Mouse (Mus musculus) stomach, embryonic 16.5 days (tissue): ENCODE measurements around the gene Tent2. TPM values are rescaled to one million over a fixed set of nuclear protein-coding genes. Genes with fewer than 3 reads are reported as not detected.

Source experiments
- ATAC-seq: fragments of 200-750 bp; cut with Nextera tagmentation; 2 replicates; pipeline ENCODE4 v1.8.0; 2017; ENCODE audit warnings: moderate number of reproducible peaks, moderate TSS enrichment; ENCODE audit not compliant: insufficient read depth, low FRiP score
- H3K27ac ChIP-seq: fragments of 300-500 bp; sonication (generic); 2 replicates; pipeline ENCODE4 v1.5.1; 2014; ENCODE audit warnings: low read length
- H3K27me3 ChIP-seq: fragments of 300-500 bp; sonication (generic); 2 replicates; pipeline ENCODE4 v1.6.1; 2014; ENCODE audit warnings: low read length, control low read depth, mixed read lengths; ENCODE audit not compliant: control insufficient read depth, insufficient read depth
- H3K36me3 ChIP-seq: fragments of 300-500 bp; sonication (generic); 2 replicates; pipeline ENCODE4 v1.6.1; 2014; ENCODE audit warnings: low read length; ENCODE audit not compliant: control insufficient read depth, insufficient read depth
- H3K4me1 ChIP-seq: fragments of 300-500 bp; sonication (generic); 2 replicates; pipeline ENCODE4 v1.6.1; 2014; ENCODE audit warnings: low read length, control low read depth, mixed read lengths; ENCODE audit not compliant: control insufficient read depth, insufficient read depth
- H3K4me2 ChIP-seq: fragments of 300-500 bp; sonication (generic); 2 replicates; pipeline ENCODE4 v1.6.1; 2014; ENCODE audit warnings: low read depth, low read length, mixed read lengths
- H3K4me3 ChIP-seq: fragments of 300-500 bp; sonication (generic); replicated peaks from 2 replicates; pipeline ENCODE4 v1.5.1; 2014; ENCODE audit warnings: mild to moderate bottlenecking, low read length
- H3K9ac ChIP-seq: fragments of 300-500 bp; sonication (generic); 2 replicates; pipeline ENCODE4 v1.6.1; 2014; ENCODE audit warnings: low read length
- H3K9me3 ChIP-seq: fragments of 300-500 bp; sonication (generic); replicated peaks from 2 replicates; pipeline ENCODE4 v1.6.1; 2016; ENCODE audit warnings: low read length, control low read depth; ENCODE audit not compliant: control insufficient read depth
- WGBS: fragments of 180-500 bp; shearing (Covaris S2); extraction: QIAGEN DNeasy Blood & Tissue Kit; methylation state at CpG from one replicate; pipeline ENCODE4 v1.1.7; 2014; 5-methylcytosine and 5-hydroxymethylcytosine counted together
- polyA plus RNA-seq: library from polyadenylated mRNA; unstranded; fragments of >200 nt; fragmentation: Nextera tagmentation; extraction: Ambion mirVana; gene quantifications from 2 replicates; pipeline ENCODE4 v1.2.1, GENCODE M21; 2015

The Tent2 gene
- 46.9 and 48.6 TPM in 2 replicates for polyA plus RNA-seq

DNA sequence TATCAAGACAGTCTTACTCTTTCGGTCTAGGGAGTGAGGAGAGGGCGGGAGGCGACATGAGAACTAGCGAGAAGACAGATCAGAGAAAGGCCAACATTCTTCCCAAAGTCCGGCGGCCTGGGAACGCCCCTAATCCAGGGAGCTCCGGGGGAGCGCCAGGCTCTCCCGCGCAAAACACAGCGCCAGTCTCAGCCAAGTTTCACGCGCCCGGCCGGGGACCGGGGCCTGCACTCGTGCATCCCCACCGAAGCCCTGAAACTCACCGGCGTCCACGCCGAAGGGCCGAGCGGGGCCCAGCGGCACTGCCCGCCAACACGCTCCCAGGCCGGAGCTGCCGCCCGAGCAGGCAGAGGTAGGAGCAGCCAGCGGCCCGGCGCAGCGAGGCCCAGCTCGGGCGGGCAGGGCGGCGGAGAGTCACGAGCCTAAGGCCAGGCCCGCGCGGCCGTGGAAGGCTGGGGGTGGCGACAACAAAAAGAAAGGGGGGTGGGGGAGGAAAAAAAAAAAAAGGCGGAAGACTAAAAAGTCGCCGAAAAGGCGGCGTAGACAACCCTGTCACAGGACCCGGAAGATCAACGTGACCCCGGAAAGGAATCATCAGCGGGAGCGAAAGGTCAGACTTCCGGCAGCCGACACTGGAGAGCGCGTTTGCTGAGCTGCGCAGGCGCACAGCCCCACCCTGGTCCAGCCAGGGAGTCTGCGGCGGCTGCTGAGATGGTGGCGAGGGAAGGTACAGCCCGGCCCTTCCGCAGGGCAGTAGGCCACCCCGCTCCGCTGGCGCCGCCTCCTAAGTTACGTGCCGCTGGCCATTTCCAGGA is at the start of gene Tent2:
Gene Tent2, minus strand, starts transcription at position 555 of the 815 bp plus-strand sequence.
- Histone ChIP-seq H3K9me3 (no peaks in the 10 kb centered on the region), H3K27ac (peak within 1 kb of the TSS; percentile 98), H3K9ac (peak within 1 kb of the TSS; percentile 99), H3K4me1 (peaks cover 13% of the 10 kb centered on the region), H3K27me3 (no peaks in the 10 kb centered on the region), H3K36me3 (no peaks in the 10 kb centered on the region), H3K4me3 (peak within 1 kb of the TSS; percentile 96), H3K4me2 (peak within 1 kb of the TSS; percentile 90)
- peak; percentile 99 for ATAC-seq
- under 1% methylated on average over 72 of the region's 72 CpGs for WGBS

DNA sequence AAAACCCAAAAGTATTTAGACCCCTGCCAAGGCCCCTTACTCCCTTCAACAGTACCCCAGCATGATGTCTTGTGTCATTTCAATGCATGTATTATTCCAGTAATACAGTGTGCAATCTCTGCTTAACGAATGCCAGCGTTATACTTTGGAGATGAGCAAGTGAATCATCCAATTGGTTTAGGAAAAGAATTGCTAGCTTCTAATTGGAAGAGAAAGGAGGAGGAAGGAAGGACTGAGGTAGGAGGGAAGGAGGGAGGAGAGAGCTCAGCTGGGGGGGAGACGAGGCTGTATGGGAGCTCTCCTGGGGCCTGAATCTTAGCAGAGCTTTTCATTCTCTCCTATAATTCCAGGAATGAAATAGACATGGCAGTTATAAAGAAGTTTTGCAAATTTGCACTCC is 49.0 kb upstream of the Tent2 start:
- Histone ChIP-seq H3K4me3 (no peak overlapping the region), H3K9ac (no peak overlapping the region), H3K27me3 (no peaks in the 10 kb centered on the region; the same call in 1 of the 2 replicates), H3K36me3 (no peaks in the 10 kb centered on the region), H3K9me3 (no peaks in the 10 kb centered on the region), H3K27ac (no peak overlapping the region), H3K4me1 (no peaks in the 10 kb centered on the region), H3K4me2 (no peak overlapping the region)
- 85% methylated on average over 3 of the region's 3 CpGs for WGBS
- no peak for ATAC-seq

- no peaks in the 10 kb centered on the region; the same call in 1 of the 2 replicates for H3K27me3 ChIP-seq
- no peak for ATAC-seq
- H3K4me2 ChIP-seq = no peak overlapping the region
- no peaks in the 10 kb centered on the region for H3K9me3 ChIP-seq
- no peak overlapping the region for H3K4me3 ChIP-seq
- no peak overlapping the region for H3K9ac ChIP-seq
- no peaks in the 10 kb centered on the region for H3K4me1 ChIP-seq
- H3K27ac ChIP-seq = no peak overlapping the region
- WGBS = 28% methylated on average over 7 of the region's 7 CpGs
- no peaks in the 10 kb centered on the region for H3K36me3 ChIP-seq
Measured at GRCm38 (mm10) chr13:93239561-93239960, 47.4 kb upstream of the Tent2 start.

GRCm38 (mm10) chr13:93239134-93239533 is 46.9 kb upstream of the Tent2 start:
- ATAC-seq = no peak
- Histone ChIP-seq H3K27me3 (no peaks in the 10 kb centered on the region; the same call in 1 of the 2 replicates), H3K4me1 (no peaks in the 10 kb centered on the region), H3K27ac (no peak overlapping the region), H3K36me3 (no peaks in the 10 kb centered on the region), H3K9ac (no peak overlapping the region), H3K4me3 (no peak overlapping the region), H3K9me3 (no peaks in the 10 kb centered on the region), H3K4me2 (no peak overlapping the region)
- 50% methylated on average over 9 of the region's 9 CpGs for WGBS

DNA sequence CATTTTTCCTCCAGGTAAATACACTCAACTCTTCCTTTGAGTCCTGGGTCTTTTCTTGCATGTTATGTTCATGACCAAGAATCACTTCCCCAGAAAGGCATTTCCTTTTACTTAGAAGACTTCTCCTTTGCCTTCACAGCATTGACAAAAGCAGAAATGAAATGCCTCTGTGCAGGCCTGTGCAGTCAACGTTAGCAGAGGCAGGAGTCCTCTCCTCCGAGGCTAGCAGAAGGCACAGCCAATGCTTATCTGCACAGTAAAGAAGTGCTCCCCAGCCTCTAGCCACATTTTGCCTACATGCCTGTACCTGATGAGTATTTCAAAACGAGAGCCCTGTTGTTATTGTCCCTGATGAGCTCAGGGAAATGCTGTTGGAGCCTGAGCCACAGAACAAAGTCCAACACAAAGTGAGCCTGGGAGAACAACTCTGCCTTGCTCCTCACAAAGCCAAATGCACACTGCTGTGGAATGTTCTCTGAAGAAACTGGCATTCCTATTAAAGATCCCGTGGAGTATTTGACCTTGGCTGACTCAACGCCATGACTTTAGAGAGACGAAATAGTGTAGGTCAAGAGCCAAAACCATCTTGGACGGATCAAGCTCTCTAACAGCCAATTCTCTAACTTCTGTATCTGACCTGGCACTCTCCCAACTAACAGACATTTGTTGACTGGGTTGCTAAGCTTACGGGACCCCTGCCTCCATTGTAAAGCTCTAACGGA is 45.7 kb upstream of the Tent2 start:
- H3K9ac ChIP-seq = no peak overlapping the region

DNA sequence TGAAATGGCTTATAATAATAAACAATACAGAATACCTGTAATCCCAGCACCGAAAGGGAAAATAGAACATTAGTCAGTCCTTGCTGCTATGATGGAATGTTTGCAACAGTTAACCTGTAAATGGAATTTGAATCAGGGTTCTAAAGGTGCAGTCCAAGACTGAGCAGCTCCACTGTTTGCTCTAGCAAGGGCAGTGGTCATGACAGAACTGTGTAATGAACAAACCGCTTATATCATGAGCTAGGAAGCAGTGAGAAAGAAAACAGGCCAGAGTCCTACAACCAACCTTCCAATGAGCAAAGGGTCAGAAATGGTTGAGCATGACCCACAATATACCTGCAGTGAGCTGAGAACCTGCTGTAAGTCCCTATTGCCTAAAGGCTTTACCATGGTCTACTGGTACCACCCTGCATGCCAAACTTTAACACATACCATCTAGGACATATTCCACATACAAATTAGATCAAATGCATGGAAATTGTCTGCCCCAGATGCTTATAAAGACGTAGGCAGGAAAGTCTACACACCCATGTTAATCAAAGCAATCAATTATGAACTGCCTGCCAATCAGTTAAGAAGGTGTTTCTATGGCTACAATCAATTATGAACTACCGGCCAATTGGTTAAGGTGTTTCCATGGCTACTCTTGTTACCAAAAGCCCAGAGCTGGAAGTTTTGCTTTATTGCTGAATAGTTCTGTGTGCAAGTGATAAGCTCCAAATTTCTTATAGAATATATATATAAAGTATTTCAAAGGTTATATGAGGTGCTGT is 42.3 kb upstream of the Tent2 start:
- Histone ChIP-seq H3K36me3 (no peaks in the 10 kb centered on the region), H3K27ac (no peak overlapping the region), H3K9me3 (no peaks in the 10 kb centered on the region), H3K4me2 (no peak overlapping the region), H3K4me3 (no peak overlapping the region), H3K4me1 (no peaks in the 10 kb centered on the region), H3K27me3 (no peaks in the 10 kb centered on the region), H3K9ac (no peak overlapping the region)
- WGBS = 79% methylated on average over 4 of the region's 4 CpGs
- ATAC-seq = no peak

More for the DNA sequence above, 45.7 kb upstream of the Tent2 start:
- no peak overlapping the region for H3K4me2 ChIP-seq
- no peaks in the 10 kb centered on the region for H3K36me3 ChIP-seq
- no peaks in the 10 kb centered on the region for H3K9me3 ChIP-seq
- no peak overlapping the region for H3K4me3 ChIP-seq
- ATAC-seq = peak; percentile 60
- no peaks in the 10 kb centered on the region for H3K4me1 ChIP-seq
- H3K27ac ChIP-seq = no peak overlapping the region
- 52% methylated on average over 9 of the region's 9 CpGs for WGBS
- H3K27me3 ChIP-seq = no peaks in the 10 kb centered on the region; the same call in 1 of the 2 replicates

- 70% methylated on average over 7 of the region's 7 CpGs for WGBS
- Histone ChIP-seq H3K36me3 (no peaks in the 10 kb centered on the region), H3K4me2 (no peak overlapping the region), H3K4me3 (no peak overlapping the region), H3K9me3 (no peaks in the 10 kb centered on the region), H3K27me3 (no peaks in the 10 kb centered on the region), H3K27ac (no peak overlapping the region), H3K4me1 (no peaks in the 10 kb centered on the region), H3K9ac (no peak overlapping the region)
- ATAC-seq = no peak
Measured at GRCm38 (mm10) chr13:93232335-93232734, 40.1 kb upstream of the Tent2 start.

DNA sequence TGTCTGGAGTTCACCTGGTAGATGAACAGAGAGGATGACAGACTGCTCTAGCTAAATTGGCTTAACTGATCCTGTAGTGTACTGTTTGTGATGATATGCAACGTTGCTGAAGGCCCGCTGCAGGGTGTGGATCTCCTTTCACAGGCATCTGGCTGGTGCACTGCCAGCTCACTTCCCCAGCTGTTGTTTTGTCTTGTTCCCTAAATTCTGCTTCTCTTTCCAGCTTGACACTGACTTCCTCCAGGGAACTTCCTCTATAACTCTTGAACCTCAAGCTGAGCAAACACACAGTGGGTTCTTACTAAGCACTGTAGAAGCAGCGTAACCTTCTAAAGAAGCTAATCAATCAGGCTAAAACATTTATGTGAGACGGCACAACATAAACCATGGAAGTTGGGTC is 38.8 kb upstream of the Tent2 start:
- Histone ChIP-seq H3K4me3 (no peak overlapping the region), H3K27ac (no peak overlapping the region), H3K9ac (no peak overlapping the region), H3K9me3 (no peaks in the 10 kb centered on the region), H3K27me3 (no peaks in the 10 kb centered on the region), H3K4me2 (no peak overlapping the region), H3K4me1 (no peaks in the 10 kb centered on the region), H3K36me3 (no peaks in the 10 kb centered on the region)
- ATAC-seq = no peak
- WGBS = 48% methylated on average over 4 of the region's 4 CpGs
